Mouse (Mus musculus) embryonic facial prominence, embryonic 15.5 days (tissue): ENCODE measurements around the gene Slc4a4. TPM values are rescaled to one million over a fixed set of nuclear protein-coding genes. Genes with fewer than 3 reads are reported as not detected.

ENCODE experiments used
- ATAC-seq: fragments of 200-750 bp; cut with Nextera tagmentation; 2 replicates; pipeline ENCODE4 v1.8.0; 2017; ENCODE audit warnings: low read depth, moderate TSS enrichment; ENCODE audit not compliant: insufficient number of reproducible peaks, low FRiP score, low TSS enrichment
- H3K27ac ChIP-seq: fragments of 300-500 bp; sonication (generic); replicated peaks from 2 replicates; pipeline ENCODE4 v1.5.1; 2015; ENCODE audit warnings: mild to moderate bottlenecking, inconsistent platforms
- H3K27me3 ChIP-seq: fragments of 300-500 bp; sonication (generic); 2 replicates; pipeline ENCODE4 v1.6.1; 2015; ENCODE audit warnings: inconsistent platforms
- H3K36me3 ChIP-seq: fragments of 300-500 bp; sonication (generic); 2 replicates; pipeline ENCODE4 v1.6.1; 2015; ENCODE audit warnings: mild to moderate bottlenecking, inconsistent platforms
- H3K4me1 ChIP-seq: fragments of 300-500 bp; sonication (generic); 2 replicates; pipeline ENCODE4 v1.6.1; 2015; ENCODE audit warnings: inconsistent platforms
- H3K4me2 ChIP-seq: fragments of 300-500 bp; sonication (generic); replicated peaks from 2 replicates; pipeline ENCODE4 v1.6.1; 2015; ENCODE audit warnings: mild to moderate bottlenecking, inconsistent platforms
- H3K4me3 ChIP-seq: fragments of 300-500 bp; sonication (generic); replicated peaks from 2 replicates; pipeline ENCODE4 v1.5.1; 2015; ENCODE audit warnings: mild to moderate bottlenecking, inconsistent platforms
- H3K9ac ChIP-seq: fragments of 300-500 bp; sonication (generic); 2 replicates; pipeline ENCODE4 v1.6.1; 2015; ENCODE audit warnings: inconsistent platforms
- H3K9me3 ChIP-seq: fragments of 300-500 bp; sonication (generic); replicated peaks from 2 replicates; pipeline ENCODE4 v1.6.1; 2016; ENCODE audit warnings: inconsistent platforms
- WGBS: fragments of 180-500 bp; shearing (Covaris S2); methylation state at CpG from one replicate; pipeline ENCODE4 v1.1.7; 2015; 5-methylcytosine and 5-hydroxymethylcytosine counted together
- polyA plus RNA-seq: library from polyadenylated mRNA; unstranded; fragments of >200 nt; fragmentation: Nextera tagmentation; extraction: Ambion mirVana; gene quantifications from 2 replicates; pipeline ENCODE4 v1.2.1, GENCODE M21; 2015

Gene Slc4a4
- polyA plus RNA-seq, 1 experiment from 2014 or later = 2.8 TPM

- 90% methylated on average over 3 of the region's 3 CpGs for WGBS
- H3K9ac ChIP-seq = no peak overlapping the region
- H3K4me3 ChIP-seq = no peak overlapping the region
- H3K27me3 ChIP-seq = no peaks in the 10 kb centered on the region
- no peak overlapping the region for H3K27ac ChIP-seq
- no peak for ATAC-seq
- no peaks in the 10 kb centered on the region for H3K36me3 ChIP-seq
- H3K9me3 ChIP-seq = no peaks in the 10 kb centered on the region
- H3K4me1 ChIP-seq = no peaks in the 10 kb centered on the region
- no peak overlapping the region for H3K4me2 ChIP-seq
Measured at GRCm38 (mm10) chr5:88917221-88917620, 30.6 kb downstream of the Slc4a4 start.

GRCm38 (mm10) chr5:88917630-88918029 lies 31.0 kb downstream of the Slc4a4 start:
- no peak overlapping the region for H3K9ac ChIP-seq
- WGBS = 76% methylated on average over 10 of the region's 10 CpGs
- H3K36me3 ChIP-seq = no peaks in the 10 kb centered on the region
- H3K27me3 ChIP-seq = no peaks in the 10 kb centered on the region
- no peak overlapping the region for H3K27ac ChIP-seq
- ATAC-seq = no peak
- H3K4me3 ChIP-seq = no peak overlapping the region
- H3K4me2 ChIP-seq = no peak overlapping the region
- H3K9me3 ChIP-seq = no peaks in the 10 kb centered on the region
- H3K4me1 ChIP-seq = no peaks in the 10 kb centered on the region

GRCm38 (mm10) chr5:88918538-88918937 lies 31.9 kb downstream of the Slc4a4 start:
- 50% methylated on average over 9 of the region's 9 CpGs for WGBS
- no peak overlapping the region for H3K4me3 ChIP-seq
- H3K36me3 ChIP-seq = no peaks in the 10 kb centered on the region
- no peaks in the 10 kb centered on the region for H3K27me3 ChIP-seq
- no peak overlapping the region for H3K27ac ChIP-seq
- no peak overlapping the region for H3K4me2 ChIP-seq
- no peaks in the 10 kb centered on the region for H3K9me3 ChIP-seq
- no peak for ATAC-seq
- H3K4me1 ChIP-seq = no peaks in the 10 kb centered on the region
- no peak overlapping the region for H3K9ac ChIP-seq

- no peaks in the 10 kb centered on the region for H3K36me3 ChIP-seq
- no peak overlapping the region for H3K9ac ChIP-seq
- no peaks in the 10 kb centered on the region for H3K27me3 ChIP-seq
- no peak overlapping the region for H3K27ac ChIP-seq
- no peak overlapping the region for H3K4me2 ChIP-seq
- H3K9me3 ChIP-seq = no peaks in the 10 kb centered on the region
- H3K4me1 ChIP-seq = peaks cover 19% of the 10 kb centered on the region
- H3K4me3 ChIP-seq = no peak overlapping the region
- ATAC-seq = no peak
- WGBS = 67% methylated on average over 5 of the region's 5 CpGs
Measured at GRCm38 (mm10) chr5:88925576-88925975, 39.0 kb downstream of the Slc4a4 start.

GRCm38 (mm10) chr5:88928201-88928916 lies 41.7 kb downstream of the Slc4a4 start:
- Histone ChIP-seq H3K4me1 (peaks cover 27% of the 10 kb centered on the region), H3K9me3 (no peaks in the 10 kb centered on the region), H3K4me3 (no peak overlapping the region), H3K36me3 (no peaks in the 10 kb centered on the region), H3K27me3 (no peaks in the 10 kb centered on the region), H3K9ac (no peak overlapping the region), H3K4me2 (no peak overlapping the region), H3K27ac (no peak overlapping the region)
- ATAC-seq = no peak
- WGBS = 41% methylated on average over 13 of the region's 13 CpGs

GRCm38 (mm10) chr5:88929392-88930094 lies 42.9 kb downstream of the Slc4a4 start:
- Histone ChIP-seq H3K9me3 (no peaks in the 10 kb centered on the region), H3K27me3 (no peaks in the 10 kb centered on the region), H3K4me3 (peak overlapping the region; percentile 18), H3K4me2 (peak overlapping the region; percentile 42), H3K9ac (no peak overlapping the region), H3K4me1 (peaks cover 35% of the 10 kb centered on the region), H3K36me3 (no peaks in the 10 kb centered on the region), H3K27ac (0 out of 2 replicates have a peak overlapping the region, but pooled peaks have one; percentile 12)
- ATAC-seq = peak; percentile 81
- WGBS = 15% methylated on average over 18 of the region's 18 CpGs

DNA sequence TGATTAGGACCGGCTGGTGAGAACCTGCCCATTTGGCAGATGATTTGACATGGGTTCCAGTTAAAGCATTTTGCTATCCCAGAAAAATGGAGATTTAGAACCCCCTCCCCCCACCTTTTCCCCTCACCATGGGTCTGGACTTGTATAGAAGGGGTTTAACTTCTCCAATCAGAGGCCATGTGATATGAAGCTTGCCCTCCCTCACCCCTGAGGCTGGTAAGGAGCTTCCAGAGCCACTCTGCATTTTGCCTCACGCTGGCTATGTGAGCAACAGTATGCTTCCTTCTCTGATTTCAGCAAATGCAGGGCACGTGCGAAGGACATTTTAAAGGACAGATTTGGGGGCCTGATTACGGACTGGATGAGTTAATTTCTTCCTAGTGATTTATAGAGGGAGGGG lies 43.5 kb downstream of the Slc4a4 start:
- WGBS = 41% methylated on average over 5 of the region's 5 CpGs
- Histone ChIP-seq H3K4me1 (peaks cover 35% of the 10 kb centered on the region), H3K27me3 (no peaks in the 10 kb centered on the region), H3K4me3 (no peak overlapping the region), H3K36me3 (no peaks in the 10 kb centered on the region), H3K4me2 (peak overlapping the region; percentile 42), H3K9me3 (no peaks in the 10 kb centered on the region), H3K27ac (peak overlapping the region; percentile 48; the same call in 1 of the 2 replicates), H3K9ac (no peak overlapping the region)
- peak; percentile 26; the same call in 1 of the 2 replicates for ATAC-seq

GRCm38 (mm10) chr5:88930611-88931010 lies 44.0 kb downstream of the Slc4a4 start:
- H3K4me1 ChIP-seq = peaks cover 35% of the 10 kb centered on the region
- no peak overlapping the region for H3K4me2 ChIP-seq
- no peak overlapping the region for H3K9ac ChIP-seq
- no peak overlapping the region for H3K4me3 ChIP-seq
- no peaks in the 10 kb centered on the region for H3K9me3 ChIP-seq
- WGBS = 32% methylated on average over 11 of the region's 11 CpGs
- H3K27me3 ChIP-seq = no peaks in the 10 kb centered on the region
- no peak for ATAC-seq
- no peak overlapping the region for H3K27ac ChIP-seq
- no peaks in the 10 kb centered on the region for H3K36me3 ChIP-seq

DNA sequence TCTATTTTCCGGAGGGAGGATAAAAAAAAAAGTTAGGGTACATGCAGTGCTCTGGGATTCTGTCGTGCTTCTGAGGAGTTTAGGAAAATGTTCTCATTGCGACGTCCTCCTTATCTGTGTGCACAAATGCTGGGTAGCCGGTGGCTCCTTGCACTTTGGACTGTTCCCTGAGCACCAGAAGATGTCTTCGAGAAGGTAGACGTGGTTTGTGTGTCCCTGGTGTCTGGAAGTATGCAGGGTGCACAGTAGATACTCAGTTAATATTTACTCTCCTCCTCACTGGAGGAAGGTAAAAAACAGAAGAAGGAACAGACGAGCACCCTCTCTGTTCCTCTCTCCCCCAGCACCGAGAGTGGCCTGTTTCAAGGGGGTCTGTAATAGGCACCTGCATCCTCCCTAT lies 44.6 kb downstream of the Slc4a4 start:
- no peaks in the 10 kb centered on the region for H3K9me3 ChIP-seq
- H3K4me2 ChIP-seq = no peak overlapping the region
- H3K27me3 ChIP-seq = no peaks in the 10 kb centered on the region
- H3K9ac ChIP-seq = no peak overlapping the region
- no peak overlapping the region for H3K27ac ChIP-seq
- no peak overlapping the region for H3K4me3 ChIP-seq
- WGBS = 85% methylated on average over 9 of the region's 9 CpGs
- peaks cover 35% of the 10 kb centered on the region for H3K4me1 ChIP-seq
- no peaks in the 10 kb centered on the region for H3K36me3 ChIP-seq
- no peak for ATAC-seq

- Histone ChIP-seq H3K4me3 (peak overlapping the region; percentile 10; the same call in 1 of the 2 replicates), H3K4me1 (peaks cover 35% of the 10 kb centered on the region), H3K9ac (no peak overlapping the region), H3K27me3 (no peaks in the 10 kb centered on the region), H3K9me3 (no peaks in the 10 kb centered on the region), H3K4me2 (peak overlapping the region; percentile 39), H3K27ac (peak overlapping the region; percentile 74), H3K36me3 (no peaks in the 10 kb centered on the region)
- 23% methylated on average over 7 of the region's 7 CpGs for WGBS
- peak; percentile 68; the same call in 1 of the 2 replicates for ATAC-seq
Measured at GRCm38 (mm10) chr5:88933454-88933853, 46.8 kb downstream of the Slc4a4 start.

GRCm38 (mm10) chr5:88933946-88934345 lies 47.3 kb downstream of the Slc4a4 start:
- Histone ChIP-seq H3K36me3 (no peaks in the 10 kb centered on the region), H3K9ac (no peak overlapping the region), H3K27ac (peak overlapping the region; percentile 74), H3K4me3 (peak overlapping the region; percentile 10; the same call in 1 of the 2 replicates), H3K9me3 (no peaks in the 10 kb centered on the region), H3K4me1 (peaks cover 32% of the 10 kb centered on the region), H3K4me2 (peak overlapping the region; percentile 39), H3K27me3 (no peaks in the 10 kb centered on the region)
- WGBS = 48% methylated on average over 14 of the region's 14 CpGs
- ATAC-seq = no peak
